Mouse (Mus musculus) Muller cell, postnatal 12 days (primary cell): ENCODE data around the gene Dlg5.

Experiments
- DNase-seq: peaks from one replicate; pipeline ENCODE4 v3.0.0-alpha.2; 2015; ENCODE audit errors: inconsistent ontology term

Gene Dlg5

DNA sequence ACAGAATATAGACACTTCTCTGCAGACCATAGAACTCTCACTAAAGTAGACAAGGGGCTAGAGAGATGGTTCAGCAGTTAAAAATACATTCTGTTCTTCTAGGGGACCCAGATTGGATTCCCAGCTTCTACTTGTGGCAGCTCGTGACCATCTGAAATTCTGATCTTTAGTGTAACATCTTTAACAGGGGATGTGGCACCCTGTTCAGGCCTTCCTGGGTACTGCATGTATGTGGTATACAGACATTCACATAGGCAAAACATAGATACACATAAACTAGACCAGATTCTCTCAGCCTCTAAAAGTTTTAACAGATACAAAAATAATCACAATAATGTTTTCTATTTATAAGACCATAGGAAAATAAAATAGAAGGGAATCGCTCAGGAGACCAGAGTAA, 120.7 kb downstream of the Dlg5 start:
- no peak for DNase-seq

DNA sequence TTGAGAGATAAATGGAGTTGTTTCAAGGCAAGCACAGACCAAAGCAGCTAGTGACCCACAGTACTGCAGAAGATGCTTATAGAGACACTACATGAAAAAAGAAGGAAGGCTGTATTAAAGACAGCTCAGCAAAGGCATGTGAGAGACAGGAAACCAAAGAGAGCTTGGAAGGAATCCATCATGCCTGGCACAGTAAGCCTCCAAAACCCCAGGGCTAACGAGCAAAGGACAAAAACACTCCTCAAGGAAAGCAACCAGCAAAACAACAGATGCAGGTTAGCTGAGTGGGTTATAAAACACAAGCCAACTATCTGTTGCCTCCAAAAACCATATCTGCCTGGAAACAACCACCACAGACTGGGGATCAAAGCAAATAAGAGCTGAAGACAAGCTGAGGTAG, 121.5 kb downstream of the Dlg5 start:
- DNase-seq: peak; percentile 8

DNA sequence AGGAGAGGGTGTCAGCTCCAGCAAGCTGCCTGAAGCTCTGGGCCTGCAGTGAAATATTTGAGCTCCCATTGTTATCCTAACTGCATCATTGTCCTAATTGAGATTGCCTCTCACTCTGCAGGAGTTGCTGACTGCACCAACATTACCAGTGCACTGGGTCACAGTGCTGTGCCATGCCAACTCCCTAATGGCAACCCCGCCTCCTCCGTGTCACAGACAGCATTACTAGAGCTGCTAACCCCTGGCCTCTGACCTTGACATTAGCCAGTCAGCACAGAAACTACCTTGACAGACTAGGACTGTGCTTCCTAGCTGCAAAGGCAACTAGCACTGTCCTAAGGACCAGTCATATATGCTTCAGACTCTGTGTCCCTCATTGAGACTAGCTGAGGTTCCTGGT, 139.0 kb downstream of the Dlg5 start:
- DNase-seq: no peak

DNA sequence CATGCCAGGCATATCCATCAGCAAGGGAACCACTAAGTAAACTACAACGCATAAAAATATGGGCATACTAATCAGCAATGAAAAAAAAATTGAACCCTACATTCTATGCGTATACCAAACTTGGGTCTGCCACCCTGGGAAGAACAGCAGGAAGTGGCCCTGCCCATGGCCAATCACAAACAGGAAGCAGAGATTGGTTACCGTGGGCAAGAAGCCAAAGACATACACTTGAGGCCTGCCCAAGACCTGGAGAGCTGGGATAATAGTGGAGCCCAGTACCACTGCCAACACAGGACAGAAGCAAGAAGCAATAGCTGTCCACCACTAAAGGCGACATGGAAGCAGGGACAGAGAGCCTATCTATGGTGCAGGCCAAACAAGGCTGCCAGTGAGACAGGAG, 146.9 kb downstream of the Dlg5 start:
- no peak for DNase-seq

DNA sequence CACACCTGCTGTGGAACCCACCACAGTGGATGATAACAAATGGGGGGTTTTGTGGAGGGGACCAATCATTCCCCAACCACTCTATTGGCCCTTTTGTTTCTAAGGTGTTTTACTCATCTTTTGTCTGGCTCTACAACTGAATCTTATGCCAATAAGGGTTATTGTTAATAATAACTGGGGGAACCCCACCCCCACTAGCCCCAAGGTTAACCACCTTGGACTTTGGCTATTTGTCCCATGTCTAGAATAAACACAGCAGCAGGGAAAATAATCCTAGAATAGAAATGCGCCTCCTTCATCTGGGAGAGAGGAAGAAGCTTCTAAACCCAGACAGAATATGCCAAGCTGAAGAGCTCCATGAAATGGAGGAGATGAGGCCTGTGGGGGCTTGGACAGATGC, 151.1 kb downstream of the Dlg5 start:
- DNase-seq: no peak

DNA sequence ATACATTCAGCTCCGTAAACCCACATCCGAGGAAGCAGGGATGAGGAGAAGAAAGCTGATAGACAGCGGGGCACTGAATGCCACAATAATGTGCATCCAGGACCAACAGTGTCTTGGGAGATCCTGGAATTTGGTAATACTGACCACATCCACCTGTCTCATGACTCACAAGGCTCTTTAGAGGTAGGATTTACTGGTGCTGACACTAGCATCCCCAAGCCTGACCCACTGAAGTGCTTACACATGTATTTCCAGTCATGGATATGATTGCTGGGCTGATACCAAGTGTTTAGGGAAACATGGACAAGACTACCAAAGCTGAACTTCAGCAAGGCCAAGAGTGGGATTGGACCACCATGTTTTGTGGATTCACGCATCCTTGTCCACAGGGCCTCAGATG, 152.5 kb downstream of the Dlg5 start:
- no peak for DNase-seq

DNA sequence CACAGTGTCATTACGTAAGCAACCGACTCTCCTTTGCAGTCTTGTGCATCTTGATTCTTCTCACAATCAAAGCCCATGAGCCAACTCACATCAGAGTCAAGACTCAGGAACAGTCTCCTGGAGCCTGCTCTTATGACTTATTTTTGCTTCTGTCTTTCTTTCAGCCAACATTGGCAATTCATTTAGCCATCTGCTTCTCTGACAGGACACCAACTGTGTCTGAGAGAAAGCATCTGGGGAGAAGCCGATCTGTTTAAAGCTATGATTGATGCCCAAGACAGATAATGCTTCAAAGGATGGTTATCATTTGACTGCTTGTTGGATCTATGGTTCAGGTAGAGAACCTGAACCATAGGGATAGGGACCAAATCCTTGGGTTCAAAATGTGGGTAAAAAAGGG, 153.3 kb downstream of the Dlg5 start:
- no peak for DNase-seq

DNA sequence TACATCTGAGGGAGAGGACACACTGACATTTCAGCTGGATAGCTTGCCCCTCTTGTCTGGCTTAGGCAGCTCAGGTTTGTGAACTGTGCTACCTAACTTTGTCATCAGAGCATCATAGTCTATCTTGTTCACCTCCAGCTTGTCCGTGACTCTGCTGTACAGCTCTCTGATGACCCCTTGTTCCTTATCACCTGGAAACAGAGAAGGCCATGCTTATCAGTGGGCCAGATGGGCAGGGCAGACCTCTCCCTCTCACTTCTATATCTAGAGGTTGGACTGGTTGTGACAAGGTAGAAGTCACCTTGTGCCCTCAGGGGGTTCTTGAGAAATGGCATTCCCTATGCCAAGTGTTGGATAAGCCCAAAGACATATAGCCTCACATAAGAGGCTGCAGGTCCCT, 154.9 kb downstream of the Dlg5 start:
- DNase-seq: no peak

DNA sequence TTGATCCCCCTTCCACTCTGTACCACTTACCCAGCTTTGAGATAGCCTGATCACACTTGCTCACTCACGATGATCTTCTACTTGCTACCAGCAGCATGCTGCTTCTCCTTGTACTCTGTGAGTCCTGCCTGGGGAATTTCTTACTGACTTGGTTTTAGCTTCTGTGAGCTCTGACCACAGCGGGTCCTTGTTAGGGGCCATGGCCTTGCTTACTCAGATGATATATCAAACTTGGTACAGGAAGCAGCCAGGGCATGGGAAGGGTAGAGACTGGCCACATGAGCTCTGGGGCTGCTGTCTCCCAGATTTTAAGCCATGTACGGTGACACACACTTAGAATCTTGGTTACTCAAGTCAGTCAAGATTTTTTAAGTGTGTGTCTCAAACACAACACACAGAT, 156.5 kb downstream of the Dlg5 start:
- DNase-seq: no peak

DNA sequence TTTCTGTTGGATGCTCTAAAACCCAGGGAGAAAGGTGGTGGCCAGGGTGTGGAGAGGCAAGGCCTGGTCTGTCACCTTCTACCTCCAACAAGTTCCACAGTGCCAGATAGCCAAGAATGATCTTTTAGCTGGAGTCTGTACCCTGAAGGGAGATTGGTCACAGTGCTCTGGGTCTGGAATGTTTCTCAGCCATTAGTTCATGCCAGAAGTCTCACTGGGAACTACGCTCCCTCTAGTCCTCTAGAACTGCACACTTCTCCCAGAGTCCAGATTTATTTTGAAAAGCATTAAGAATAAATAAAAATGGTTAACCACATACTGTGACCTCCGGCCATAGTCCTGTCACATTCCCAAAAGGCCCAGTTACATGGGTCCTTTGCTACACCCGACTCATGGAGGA, 158.3 kb downstream of the Dlg5 start:
- no peak for DNase-seq

DNA sequence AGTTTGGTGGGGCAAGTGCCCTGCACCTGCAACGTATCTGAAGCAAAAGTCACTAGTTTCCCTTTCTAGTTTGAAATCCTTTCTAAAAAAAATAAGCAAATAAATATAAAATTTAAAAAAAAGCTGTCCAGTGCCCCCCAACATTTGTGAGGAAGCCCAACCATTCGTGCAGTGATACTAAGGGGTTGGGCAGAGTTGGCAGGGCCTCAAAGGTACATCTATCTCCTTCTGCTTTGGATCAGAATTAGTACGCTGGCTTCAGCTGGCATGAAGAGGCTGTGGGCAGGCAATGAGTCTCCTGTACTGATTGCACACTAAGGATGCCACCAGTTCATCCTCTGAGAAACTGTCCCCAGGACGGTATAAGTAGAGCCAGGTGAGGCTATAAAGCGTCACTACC, 159.2 kb downstream of the Dlg5 start:
- DNase-seq: no peak
